ENCODE assay signal across 20 mouse cellular contexts in the genomic region with DNA sequence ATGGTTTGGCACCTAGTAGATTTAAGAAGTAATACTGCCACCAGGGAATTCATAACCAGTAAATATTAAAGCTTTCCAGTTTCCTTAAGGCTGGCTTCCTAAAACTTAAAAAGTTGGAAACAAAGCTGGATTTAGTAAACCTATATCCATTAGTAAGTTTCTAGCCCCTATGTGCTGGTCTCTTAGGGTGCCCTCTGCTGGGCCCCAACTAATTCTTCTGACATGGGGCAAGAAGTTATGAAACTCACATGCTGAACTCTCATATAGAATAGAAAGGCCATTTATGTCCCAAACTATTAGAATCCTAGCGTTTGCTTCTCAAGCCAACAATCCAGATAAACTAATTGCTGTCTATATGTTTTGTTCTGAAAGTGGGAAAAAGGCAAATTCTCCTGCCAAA.
DNase-seq lines count a peak whose midpoint lies in the region; ATAC-seq and TF ChIP-seq lines count a peak whose summit lies in the region.
"Had no signal": no experiment of that assay in that cellular context is flagged by ENCODE, and none has a peak within 500 bp of the region (broad histone marks: within the 10 kb centered on the region; RNA-seq: fewer than 3 reads in every experiment).

No protein-coding gene starts in this region.

- no peak overlapping the region for H3K4me3 ChIP-seq in liver, postnatal 0 days (ENCODE audit: low read depth, low read length)
- no peak overlapping the region for H3K4me3 ChIP-seq in liver, embryonic 12.5 days
- no peak overlapping the region for H3K4me3 ChIP-seq in CH12.LX (replicated peaks in 1 of 3; ENCODE audit: low read depth in 2 of 3, low read length in 2 of 3, poor library complexity in 1 of 3)
- H3K4me3 ChIP-seq: embryonic facial prominence, embryonic 15.5 days; forebrain, embryonic 10.5 days; limb, embryonic 10.5 days; midbrain, embryonic 12.5 days; myocyte; stomach, embryonic 15.5 days had no signal

- no peak overlapping the region for H3K9ac ChIP-seq in liver, postnatal 0 days (replicated peaks)
- H3K9ac ChIP-seq in liver, embryonic 12.5 days = no peak overlapping the region
- no peak overlapping the region for H3K9ac ChIP-seq in CH12.LX (ENCODE audit: insufficient read depth, low read depth)
- H3K9ac ChIP-seq: embryonic facial prominence, embryonic 15.5 days; midbrain, embryonic 12.5 days; stomach, embryonic 15.5 days had no signal

- peak; percentile 18 for DNase-seq in gastrocnemius, adult 18-20 months (ENCODE audit: low spot score)
- DNase-seq in gastrocnemius, postnatal 25 days = no peak
- DNase-seq in liver, postnatal 0 days = no peak
- no peak for DNase-seq in CH12.LX (ENCODE audit: extremely low read depth)
- peak; percentile 3 for DNase-seq in naive thymus-derived CD4-positive, alpha-beta T cell, adult 2 months (ENCODE audit: low read depth)
- DNase-seq in left cerebral cortex, adult 8-10 months (ENCODE audit: low spot score in 2 of 2) = no peak
- DNase-seq in urinary bladder, postnatal 14 days (ENCODE audit: low spot score) = no peak
- DNase-seq: cerebellum, postnatal 14 days; embryo, embryonic 11 days; heart, postnatal 4 days; kidney, postnatal 4 days had no signal

- no peaks in the 10 kb centered on the region for H3K4me1 ChIP-seq in liver, postnatal 0 days (ENCODE audit: insufficient read depth)
- no peaks in the 10 kb centered on the region for H3K4me1 ChIP-seq in liver, embryonic 12.5 days
- peaks cover 0 to 5% of the 10 kb centered on the region in 2 experiments; a peak in 1 of 4 replicates for H3K4me1 ChIP-seq in CH12.LX (ENCODE audit: control insufficient read depth in 1 of 2, insufficient read depth in 2 of 2)
- H3K4me1 ChIP-seq: embryonic facial prominence, embryonic 15.5 days; forebrain, embryonic 10.5 days; limb, embryonic 10.5 days; midbrain, embryonic 12.5 days; stomach, embryonic 15.5 days had no signal

- H3K36me3 ChIP-seq in liver, postnatal 0 days (replicated peaks; ENCODE audit: insufficient read depth, low read length) = no peaks in the 10 kb centered on the region
- no peaks in the 10 kb centered on the region for H3K36me3 ChIP-seq in liver, embryonic 12.5 days
- H3K36me3 ChIP-seq in CH12.LX (replicated peaks in 1 of 2; ENCODE audit: control insufficient read depth in 1 of 2, insufficient read depth in 1 of 2, low read length in 1 of 2) = no peaks in the 10 kb centered on the region
- H3K36me3 ChIP-seq: embryonic facial prominence, embryonic 15.5 days; forebrain, embryonic 10.5 days; limb, embryonic 10.5 days; midbrain, embryonic 12.5 days; stomach, embryonic 15.5 days had no signal

- in situ Hi-C loops in CH12.LX (cut with MboI; ENCODE audit: low pct_ligation_motif_present, low pct_unique_long_range_greater_than_20kb, low sequenced_read_pairs) = no loop called here

- no peak overlapping the region for H3K27ac ChIP-seq in liver, postnatal 0 days (ENCODE audit: low read depth)
- no peak overlapping the region for H3K27ac ChIP-seq in liver, embryonic 12.5 days
- H3K27ac ChIP-seq in CH12.LX (ENCODE audit: insufficient read depth, low read depth) = no peak overlapping the region
- H3K27ac ChIP-seq: embryonic facial prominence, embryonic 15.5 days; forebrain, embryonic 10.5 days; limb, embryonic 10.5 days; midbrain, embryonic 12.5 days; stomach, embryonic 15.5 days had no signal

- peak; percentile 7 for TF ChIP-seq RAD21 in CH12.LX (IDR thresholded peaks at IDR 0.05; ENCODE audit: low read depth, low read length)

- no peaks in the 10 kb centered on the region; the same call in 1 of the 2 replicates for H3K79me2 ChIP-seq in CH12.LX (replicated peaks; ENCODE audit: control insufficient read depth, extremely low read depth, insufficient read depth, poor library complexity, severe bottlenecking)

- ATAC-seq in liver, postnatal 0 days = no peak
- no peak for ATAC-seq in liver, embryonic 12.5 days
- ATAC-seq: hindbrain, embryonic 16.5 days had no signal

- TF ChIP-seq CTCF in liver, postnatal 0 days (IDR thresholded peaks at IDR 0.05; ENCODE audit: low read depth) = peak; percentile 20; the same call in 1 of the 2 replicates
- TF ChIP-seq CTCF in CH12.LX (conservative IDR thresholded peaks at IDR 0.05 in 1 of 2, IDR thresholded peaks at IDR 0.05 in 1 of 2; ENCODE audit: low read depth in 2 of 2, low read length in 2 of 2) = peak in 1 of 2 experiments; percentile 43; a peak in 2 of 4 replicates

- no peak for TF ChIP-seq POLR2A in CH12.LX (IDR thresholded peaks at IDR 0.05; ENCODE audit: low read depth, low read length)

- H3K4me2 ChIP-seq in liver, postnatal 0 days (ENCODE audit: low read depth, low read length) = no peak overlapping the region
- no peak overlapping the region for H3K4me2 ChIP-seq in liver, embryonic 12.5 days
- no peak overlapping the region for H3K4me2 ChIP-seq in CH12.LX (ENCODE audit: insufficient read depth, low read depth, poor library complexity, severe bottlenecking)
- H3K4me2 ChIP-seq: embryonic facial prominence, embryonic 15.5 days; liver, embryonic 11.5 days; midbrain, embryonic 12.5 days; stomach, embryonic 15.5 days had no signal

- no peaks in the 10 kb centered on the region for H3K9me3 ChIP-seq in liver, postnatal 0 days (ENCODE audit: low read length)
- H3K9me3 ChIP-seq in liver, embryonic 12.5 days (replicated peaks) = no peaks in the 10 kb centered on the region
- no peaks in the 10 kb centered on the region for H3K9me3 ChIP-seq in CH12.LX (replicated peaks; ENCODE audit: low read length)
- H3K9me3 ChIP-seq: embryonic facial prominence, embryonic 15.5 days; forebrain, embryonic 10.5 days; limb, embryonic 10.5 days; midbrain, embryonic 12.5 days; stomach, embryonic 15.5 days had no signal

- dilution Hi-C loops in CH12.LX (cut with MboI; ENCODE audit: extremely low pct_ligation_motif_present, extremely low pct_unique_long_range_greater_than_20kb, low sequenced_read_pairs) = no loop called here

- no peaks in the 10 kb centered on the region for H3K27me3 ChIP-seq in liver, postnatal 0 days (ENCODE audit: insufficient read depth, low read length)
- no peaks in the 10 kb centered on the region for H3K27me3 ChIP-seq in liver, embryonic 12.5 days (replicated peaks)
- H3K27me3 ChIP-seq in CH12.LX (replicated peaks) = no peaks in the 10 kb centered on the region
- H3K27me3 ChIP-seq: embryonic facial prominence, embryonic 15.5 days; midbrain, embryonic 12.5 days; stomach, embryonic 15.5 days had no signal

- no peak for TF ChIP-seq EP300 in liver, postnatal 0 days (IDR thresholded peaks at IDR 0.05; ENCODE audit: low read depth)
- TF ChIP-seq EP300 in CH12.LX (IDR thresholded peaks at IDR 0.05; ENCODE audit: low read length) = no peak

- whole genome bisulfite sequencing in liver, postnatal 0 days (ENCODE audit: insufficient replicate concordance) = 72% methylated on average over 1 of the region's 1 CpGs
- 67% methylated on average over 1 of the region's 1 CpGs for WGBS in liver, embryonic 12.5 days (ENCODE audit: insufficient replicate concordance)

TF ChIP-seq in CH12.LX, 34 proteins besides CTCF, POLR2A, EP300 and RAD21:
- TF ChIP-seq SMC3 (IDR thresholded peaks at IDR 0.05; ENCODE audit: low read depth, low read length) (peak; percentile 32), ZNF384 (IDR thresholded peaks at IDR 0.05; ENCODE audit: low read depth, low read length) (no peak)

Comparison
In these comparisons a context has a peak if more than half of its experiments do, and no peak if none do; other contexts are left out.
1. DNase-seq: peak in gastrocnemius, adult 18-20 months (single experiment) and naive thymus-derived CD4-positive, alpha-beta T cell, adult 2 months (single experiment); none in gastrocnemius, postnatal 25 days (single experiment), liver, postnatal 0 days (single experiment), CH12.LX (single experiment), left cerebral cortex, adult 8-10 months (0 of 2) and urinary bladder, postnatal 14 days (single experiment).